Mouse (Mus musculus) kidney, adult 2 months (tissue): ENCODE data around the gene Tango6. TPM values are rescaled to one million over a fixed set of nuclear protein-coding genes. Genes with fewer than 3 reads are reported as not detected.

Source experiments
- DNase-seq: peaks from one replicate; pipeline ENCODE4 v3.0.0; 2021
- H3K27ac ChIP-seq: fragments of 200-500 bp; 2 replicates; pipeline ENCODE4 v1.5.1; 2012; ENCODE audit warnings: low read depth, low read length, control low read depth, inconsistent platforms; ENCODE audit not compliant: insufficient read depth
- H3K27me3 ChIP-seq: fragments of 200-500 bp; replicated peaks from 2 replicates; pipeline ENCODE4 v1.6.1; 2012; ENCODE audit warnings: mild to moderate bottlenecking, moderate library complexity, low read length, inconsistent platforms; ENCODE audit not compliant: control insufficient read depth, insufficient read depth
- H3K36me3 ChIP-seq: fragments of 200-500 bp; 2 replicates; pipeline ENCODE4 v1.6.1; 2012; ENCODE audit warnings: mild to moderate bottlenecking, moderate library complexity, low read length, inconsistent platforms; ENCODE audit not compliant: control insufficient read depth, insufficient read depth
- H3K4me1 ChIP-seq: fragments of 200-500 bp; 2 replicates; pipeline ENCODE4 v1.6.1; 2011; ENCODE audit warnings: low read length; ENCODE audit not compliant: control insufficient read depth, insufficient read depth
- H3K4me3 ChIP-seq: fragments of 200-500 bp; 2 replicates; pipeline ENCODE4 v1.5.1; 2011; ENCODE audit warnings: mild to moderate bottlenecking, low read depth, low read length, control low read depth; ENCODE audit not compliant: insufficient read depth
- CTCF ChIP-seq: fragments of 200-500 bp; conservative IDR thresholded peaks from 2 replicates; pipeline ENCODE4 v1.5.1; 2011; ENCODE audit warnings: low read depth, mild to moderate bottlenecking, control low read depth, low read length, moderate library complexity, mixed read lengths; ENCODE audit not compliant: insufficient read depth, insufficient read length
- POLR2A ChIP-seq: fragments of 200-500 bp; IDR thresholded peaks from one replicate; pipeline ENCODE4 v1.6.1; 2011; ENCODE audit warnings: low read depth, low read length, control low read depth
- WGBS: fragments of 180-500 bp; shearing (Covaris S2); methylation state at CpG from one replicate; pipeline ENCODE4 v1.1.7; 2018; 5-methylcytosine and 5-hydroxymethylcytosine counted together
- polyA plus RNA-seq: library from polyadenylated mRNA; depleted of rRNA; stranded (reverse); fragments of >200 nt; gene quantifications from 2 replicates; pipeline ENCODE4 v1.2.3, GENCODE M21; 2012

Tango6 gene
- polyA plus RNA-seq, 1 experiment = 6.1 TPM

GRCm38 (mm10) chr8:106769147-106769805 lies 86.4 kb downstream of the Tango6 start:
- TF ChIP-seq POLR2A (no peak), CTCF (no peak)
- peak; percentile 17 for DNase-seq
- H3K36me3 ChIP-seq = no peaks in the 10 kb centered on the region
- peaks cover 14% of the 10 kb centered on the region for H3K4me1 ChIP-seq
- 63% methylated on average over 13 of the region's 13 CpGs for WGBS
- no peaks in the 10 kb centered on the region for H3K27me3 ChIP-seq
- H3K27ac ChIP-seq = no peak overlapping the region
- H3K4me3 ChIP-seq = no peak overlapping the region

- Histone ChIP-seq H3K4me3 (no peak overlapping the region), H3K27ac (no peak overlapping the region)
- 85% methylated on average over 9 of the region's 9 CpGs for WGBS
Measured at GRCm38 (mm10) chr8:106770596-106771179, 87.8 kb downstream of the Tango6 start.

GRCm38 (mm10) chr8:106772094-106772493 lies 89.2 kb downstream of the Tango6 start:
- WGBS = 64% methylated on average over 6 of the region's 6 CpGs
- no peak overlapping the region for H3K27ac ChIP-seq
- TF ChIP-seq CTCF (no peak), POLR2A (no peak)

More at GRCm38 (mm10) chr8:106770596-106771179, 87.8 kb downstream of the Tango6 start:
- H3K36me3 ChIP-seq = no peaks in the 10 kb centered on the region
- peaks cover 9% of the 10 kb centered on the region for H3K4me1 ChIP-seq
- peak; percentile 71 for DNase-seq
- TF ChIP-seq CTCF (no peak), POLR2A (no peak)
- H3K27me3 ChIP-seq = no peaks in the 10 kb centered on the region

GRCm38 (mm10) chr8:106772501-106772900 lies 89.6 kb downstream of the Tango6 start:
- TF ChIP-seq POLR2A (no peak), CTCF (no peak)
- H3K36me3 ChIP-seq = no peaks in the 10 kb centered on the region
- H3K4me3 ChIP-seq = no peak overlapping the region
- no peak for DNase-seq
- peaks cover 9% of the 10 kb centered on the region for H3K4me1 ChIP-seq
- H3K27me3 ChIP-seq = no peaks in the 10 kb centered on the region
- H3K27ac ChIP-seq = no peak overlapping the region
- WGBS = 76% methylated on average over 3 of the region's 3 CpGs

More at GRCm38 (mm10) chr8:106772094-106772493, 89.2 kb downstream of the Tango6 start:
- Histone ChIP-seq H3K27me3 (no peaks in the 10 kb centered on the region), H3K4me1 (peaks cover 9% of the 10 kb centered on the region), H3K36me3 (no peaks in the 10 kb centered on the region), H3K4me3 (no peak overlapping the region)
- no peak for DNase-seq

GRCm38 (mm10) chr8:106774567-106775320 lies 91.9 kb downstream of the Tango6 start:
- H3K27ac ChIP-seq = no peak overlapping the region
- H3K4me3 ChIP-seq = no peak overlapping the region
- 60% methylated on average over 8 of the region's 8 CpGs for WGBS
- peaks cover 9% of the 10 kb centered on the region for H3K4me1 ChIP-seq
- H3K27me3 ChIP-seq = no peaks in the 10 kb centered on the region
- H3K36me3 ChIP-seq = no peaks in the 10 kb centered on the region
- peak; percentile 24 for DNase-seq
- TF ChIP-seq CTCF (no peak), POLR2A (no peak)

- Histone ChIP-seq H3K27ac (no peak overlapping the region), H3K4me1 (peaks cover 4% of the 10 kb centered on the region; the same call in 1 of the 2 replicates), H3K36me3 (no peaks in the 10 kb centered on the region), H3K4me3 (no peak overlapping the region), H3K27me3 (no peaks in the 10 kb centered on the region)
- no peak for TF ChIP-seq POLR2A
- TF ChIP-seq CTCF = no peak
- DNase-seq = no peak
- WGBS = 65% methylated on average over 4 of the region's 4 CpGs
Measured at GRCm38 (mm10) chr8:106789623-106790022, 106.8 kb downstream of the Tango6 start.

- H3K4me3 ChIP-seq = no peak overlapping the region
- 81% methylated on average over 2 of the region's 2 CpGs for WGBS
- no peak overlapping the region for H3K27ac ChIP-seq
- no peaks in the 10 kb centered on the region for H3K27me3 ChIP-seq
- DNase-seq = no peak
- H3K4me1 ChIP-seq = peaks cover 8% of the 10 kb centered on the region; the same call in 1 of the 2 replicates
- TF ChIP-seq CTCF = no peak
- no peak for TF ChIP-seq POLR2A
- H3K36me3 ChIP-seq = no peaks in the 10 kb centered on the region
Measured at GRCm38 (mm10) chr8:106794820-106795219, 112.0 kb downstream of the Tango6 start.
